Mouse (Mus musculus): ENCODE measurements around the gene Zmym4. TPM values are rescaled to one million over a fixed set of nuclear protein-coding genes. Genes with fewer than 3 reads are reported as not detected.
"Not testable (repeated sequence)": the region's sequence is repeated elsewhere in the genome, so short reads cannot be mapped to it uniquely, and the experiment has no call there.

Gene Zmym4
- polyA plus RNA-seq (2014; fragmentation: Nextera tagmentation; extraction: Ambion mirVana), result 25.2 and 38.8 TPM in 2 replicates

DNA sequence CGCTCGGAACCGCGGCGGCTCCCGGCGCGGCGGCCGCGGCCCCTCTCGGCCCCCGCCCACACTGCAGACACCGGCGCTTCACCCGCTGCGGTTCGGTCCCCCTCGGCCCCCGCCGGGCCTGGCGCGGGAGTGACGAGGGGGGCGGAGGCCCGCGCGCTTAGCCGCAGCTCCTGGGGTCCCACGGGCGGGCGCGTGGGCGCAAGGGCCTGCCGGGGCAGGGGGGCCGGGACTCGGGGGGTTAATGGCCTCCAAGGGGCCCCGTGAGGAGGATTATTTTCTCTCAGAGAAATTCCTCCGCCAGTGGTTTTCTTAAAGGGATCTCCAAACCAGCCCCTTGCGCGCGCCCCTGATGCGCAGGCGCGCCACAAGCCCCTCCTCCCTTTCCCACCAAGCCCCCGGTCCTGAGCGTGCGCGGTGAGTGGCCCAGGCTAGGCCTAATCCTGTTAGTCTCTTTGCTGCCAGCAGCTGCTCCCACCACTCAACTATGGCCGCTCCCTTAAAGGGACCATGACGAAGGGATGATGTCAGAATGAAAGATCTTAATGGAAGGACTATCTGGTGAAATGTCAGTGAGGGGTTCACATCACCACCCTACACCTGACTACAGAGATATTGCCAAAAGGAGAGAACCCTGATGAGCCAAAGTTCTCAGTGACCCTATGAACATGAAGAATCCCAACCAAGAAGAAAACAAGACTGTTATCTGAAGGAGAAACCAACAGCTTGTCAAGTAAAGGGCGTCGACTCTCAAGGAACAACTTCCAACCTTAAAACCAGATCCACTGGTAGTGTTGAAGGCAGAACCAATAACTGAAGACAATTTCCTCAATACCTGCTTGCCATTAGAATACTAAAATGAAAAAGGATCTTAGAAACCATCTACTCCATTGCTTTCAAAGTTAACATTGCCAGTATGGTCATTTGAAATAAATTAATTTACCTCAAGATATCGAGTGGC, at the start of gene Zmym4:
Zmym4 (minus strand) TSS at position 272 of the 958 bp plus-strand sequence.
- Histone ChIP-seq H3K27ac (ENCODE audit: low read depth, low read length) (peak within 1 kb of the TSS; percentile 97), H3K9ac (ENCODE audit: low read depth, low read length) (peak within 1 kb of the TSS; percentile 93), H3K4me1 (replicated peaks; ENCODE audit: control insufficient read depth, insufficient read depth, low read length) (no peaks in the 10 kb centered on the region), H3K27me3 (ENCODE audit: control insufficient read depth, insufficient read depth, low read length) (no peaks in the 10 kb centered on the region), H3K4me2 (replicated peaks; ENCODE audit: low read depth, low read length) (peak within 1 kb of the TSS; percentile 62), H3K9me3 (ENCODE audit: control insufficient read depth, low read length) (no peaks in the 10 kb centered on the region), H3K4me3 (ENCODE audit: low read depth, low read length) (peak within 1 kb of the TSS; percentile 82), H3K36me3 (ENCODE audit: control insufficient read depth, insufficient read depth, low read length) (no peaks in the 10 kb centered on the region)
- DNase-seq (ENCODE audit: low spot score) (peak; percentile 97), ATAC-seq (ENCODE audit: low FRiP score) (peak; percentile 99)
- 11% methylated on average over 24 of the region's 54 CpGs for WGBS

DNA sequence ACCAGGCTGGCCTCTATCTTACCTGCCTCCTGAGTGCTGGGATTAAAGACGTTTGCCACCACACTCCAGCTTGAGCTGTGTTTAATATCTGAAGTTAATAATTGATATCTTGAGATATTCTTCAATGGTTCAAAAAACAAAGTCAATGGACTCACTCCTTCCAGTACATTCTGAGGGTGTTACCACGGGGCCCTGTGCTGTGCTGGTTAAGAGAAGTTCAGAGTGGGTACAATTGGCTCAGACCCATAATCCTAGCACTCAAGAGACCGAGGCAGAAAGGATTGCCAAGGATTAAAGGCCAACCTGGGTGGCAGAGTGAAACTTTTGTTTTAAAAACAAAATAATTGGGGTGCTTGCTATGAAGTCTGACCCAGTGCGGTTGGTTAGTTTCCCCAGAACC, 48.4 kb upstream of the Zmym4 start:
- ATAC-seq (ENCODE audit: low FRiP score), result no peak

GRCm38 (mm10) chr4:127015294-127015993, 47.5 kb upstream of the Zmym4 start:
- not testable (repeated sequence) for H3K4me1 ChIP-seq (replicated peaks; ENCODE audit: control insufficient read depth, insufficient read depth, low read length); H3K36me3 ChIP-seq (ENCODE audit: control insufficient read depth, insufficient read depth, low read length); H3K27me3 ChIP-seq (ENCODE audit: control insufficient read depth, insufficient read depth, low read length); H3K4me3 ChIP-seq (ENCODE audit: low read depth, low read length); H3K27ac ChIP-seq (ENCODE audit: low read depth, low read length); H3K9ac ChIP-seq (ENCODE audit: low read depth, low read length); H3K4me2 ChIP-seq (replicated peaks; ENCODE audit: low read depth, low read length); H3K9me3 ChIP-seq (ENCODE audit: control insufficient read depth, low read length)
- ATAC-seq (ENCODE audit: low FRiP score), result peak; percentile 86
- WGBS, result 18% methylated on average over 14 of the region's 26 CpGs
- DNase-seq (ENCODE audit: low spot score), result peak; percentile 90

More for the DNA sequence above, 48.4 kb upstream of the Zmym4 start:
- 88% methylated on average over 4 of the region's 4 CpGs for WGBS
- no peak overlapping the region for H3K4me2 ChIP-seq (replicated peaks; ENCODE audit: low read depth, low read length)
- H3K27me3 ChIP-seq (ENCODE audit: control insufficient read depth, insufficient read depth, low read length), result no peaks in the 10 kb centered on the region
- H3K36me3 ChIP-seq (ENCODE audit: control insufficient read depth, insufficient read depth, low read length), result no peaks in the 10 kb centered on the region
- DNase-seq (ENCODE audit: low spot score), result no peak
- no peak overlapping the region for H3K4me3 ChIP-seq (ENCODE audit: low read depth, low read length)
- no peak overlapping the region for H3K27ac ChIP-seq (ENCODE audit: low read depth, low read length)
- no peaks in the 10 kb centered on the region for H3K4me1 ChIP-seq (replicated peaks; ENCODE audit: control insufficient read depth, insufficient read depth, low read length)
- H3K9me3 ChIP-seq (ENCODE audit: control insufficient read depth, low read length), result no peaks in the 10 kb centered on the region
- no peak overlapping the region for H3K9ac ChIP-seq (ENCODE audit: low read depth, low read length)

- Histone ChIP-seq H3K27ac (ENCODE audit: low read depth, low read length) (0 out of 2 replicates have a peak overlapping the region, but pooled peaks have one; percentile 27), H3K9ac (ENCODE audit: low read depth, low read length) (peak overlapping the region; percentile 13; the same call in 1 of the 2 replicates), H3K27me3 (ENCODE audit: control insufficient read depth, insufficient read depth, low read length) (no peaks in the 10 kb centered on the region), H3K9me3 (ENCODE audit: control insufficient read depth, low read length) (no peaks in the 10 kb centered on the region), H3K4me3 (ENCODE audit: low read depth, low read length) (peak overlapping the region; percentile 16; the same call in 1 of the 2 replicates), H3K4me1 (replicated peaks; ENCODE audit: control insufficient read depth, insufficient read depth, low read length) (0 out of 2 replicates have a peak, but pooled peaks cover 5% of the 10 kb centered on the region), H3K36me3 (ENCODE audit: control insufficient read depth, insufficient read depth, low read length) (no peaks in the 10 kb centered on the region), H3K4me2 (replicated peaks; ENCODE audit: low read depth, low read length) (peak overlapping the region; percentile 22)
- DNase-seq (ENCODE audit: low spot score) (peak; percentile 85), ATAC-seq (ENCODE audit: low FRiP score) (peak; percentile 69)
- WGBS, result 17% methylated on average over 25 of the region's 25 CpGs
Measured at GRCm38 (mm10) chr4:127005113-127005936, 37.4 kb upstream of the Zmym4 start.

- 88% methylated on average over 3 of the region's 3 CpGs for WGBS
- Histone ChIP-seq H3K4me1 (replicated peaks; ENCODE audit: control insufficient read depth, insufficient read depth, low read length) (0 out of 2 replicates have a peak, but pooled peaks cover 5% of the 10 kb centered on the region), H3K9ac (ENCODE audit: low read depth, low read length) (no peak overlapping the region), H3K27ac (ENCODE audit: low read depth, low read length) (no peak overlapping the region), H3K4me3 (ENCODE audit: low read depth, low read length) (no peak overlapping the region), H3K27me3 (ENCODE audit: control insufficient read depth, insufficient read depth, low read length) (no peaks in the 10 kb centered on the region), H3K9me3 (ENCODE audit: control insufficient read depth, low read length) (no peaks in the 10 kb centered on the region), H3K4me2 (replicated peaks; ENCODE audit: low read depth, low read length) (no peak overlapping the region), H3K36me3 (ENCODE audit: control insufficient read depth, insufficient read depth, low read length) (no peaks in the 10 kb centered on the region)
- DNase-seq (ENCODE audit: low spot score), result no peak
- ATAC-seq (ENCODE audit: low FRiP score), result no peak
Measured at GRCm38 (mm10) chr4:127004384-127004783, 36.4 kb upstream of the Zmym4 start.

GRCm38 (mm10) chr4:127000601-127001105, 32.7 kb upstream of the Zmym4 start:
- H3K27me3 ChIP-seq (ENCODE audit: control insufficient read depth, insufficient read depth, low read length), result no peaks in the 10 kb centered on the region
- no peak overlapping the region for H3K4me2 ChIP-seq (replicated peaks; ENCODE audit: low read depth, low read length)
- WGBS, result 53% methylated on average over 8 of the region's 8 CpGs
- no peak overlapping the region for H3K27ac ChIP-seq (ENCODE audit: low read depth, low read length)
- ATAC-seq (ENCODE audit: low FRiP score) (no peak), DNase-seq (ENCODE audit: low spot score) (no peak)
- H3K4me3 ChIP-seq (ENCODE audit: low read depth, low read length), result no peak overlapping the region
- H3K9me3 ChIP-seq (ENCODE audit: control insufficient read depth, low read length), result no peaks in the 10 kb centered on the region
- H3K9ac ChIP-seq (ENCODE audit: low read depth, low read length), result no peak overlapping the region
- H3K36me3 ChIP-seq (ENCODE audit: control insufficient read depth, insufficient read depth, low read length), result no peaks in the 10 kb centered on the region
- H3K4me1 ChIP-seq (replicated peaks; ENCODE audit: control insufficient read depth, insufficient read depth, low read length), result 0 out of 2 replicates have a peak, but pooled peaks cover 5% of the 10 kb centered on the region

GRCm38 (mm10) chr4:126999372-126999771, 31.4 kb upstream of the Zmym4 start:
- H3K4me1 ChIP-seq (replicated peaks; ENCODE audit: control insufficient read depth, insufficient read depth, low read length); ATAC-seq (ENCODE audit: low FRiP score); H3K9ac ChIP-seq (ENCODE audit: low read depth, low read length); H3K36me3 ChIP-seq (ENCODE audit: control insufficient read depth, insufficient read depth, low read length); DNase-seq (ENCODE audit: low spot score); H3K4me2 ChIP-seq (replicated peaks; ENCODE audit: low read depth, low read length); H3K27me3 ChIP-seq (ENCODE audit: control insufficient read depth, insufficient read depth, low read length); H3K4me3 ChIP-seq (ENCODE audit: low read depth, low read length); H3K9me3 ChIP-seq (ENCODE audit: control insufficient read depth, low read length); H3K27ac ChIP-seq (ENCODE audit: low read depth, low read length): not testable (repeated sequence)
- WGBS, result 92% methylated on average over 15 of the region's 16 CpGs

DNA sequence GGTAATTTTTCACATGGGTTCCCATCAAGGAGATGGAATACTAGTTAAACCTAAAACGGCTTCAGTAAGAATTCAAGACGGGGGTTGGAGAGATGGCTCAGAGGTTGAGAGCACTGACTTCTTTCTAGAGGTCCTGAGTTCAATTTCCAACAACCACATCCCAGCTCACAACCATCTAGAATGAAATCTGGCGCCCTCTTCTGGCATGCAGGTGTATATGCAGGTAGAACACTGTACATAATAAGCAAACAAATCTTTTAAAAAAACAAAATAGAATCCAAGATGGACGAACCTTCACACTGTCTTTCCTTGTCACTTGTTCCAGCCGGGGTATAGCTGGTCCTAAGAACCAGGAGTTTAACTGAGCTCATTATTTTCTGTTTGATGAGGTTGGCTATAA, 24.4 kb upstream of the Zmym4 start:
- Histone ChIP-seq H3K27me3 (ENCODE audit: control insufficient read depth, insufficient read depth, low read length) (no peaks in the 10 kb centered on the region), H3K4me2 (replicated peaks; ENCODE audit: low read depth, low read length) (no peak overlapping the region), H3K9me3 (ENCODE audit: control insufficient read depth, low read length) (no peaks in the 10 kb centered on the region), H3K4me1 (replicated peaks; ENCODE audit: control insufficient read depth, insufficient read depth, low read length) (no peaks in the 10 kb centered on the region), H3K4me3 (ENCODE audit: low read depth, low read length) (no peak overlapping the region), H3K27ac (ENCODE audit: low read depth, low read length) (no peak overlapping the region), H3K9ac (ENCODE audit: low read depth, low read length) (no peak overlapping the region), H3K36me3 (ENCODE audit: control insufficient read depth, insufficient read depth, low read length) (no peaks in the 10 kb centered on the region)
- WGBS, result 62% methylated on average over 5 of the region's 5 CpGs
- ATAC-seq (ENCODE audit: low FRiP score) (no peak), DNase-seq (ENCODE audit: low spot score) (peak; percentile 30)

Measured in hindbrain, embryonic 11.5 days (tissue).